Mouse (Mus musculus): ENCODE results near the gene Kcnj3. TPM values are rescaled to one million over a fixed set of nuclear protein-coding genes. Genes with fewer than 3 reads are reported as not detected.

Gene Kcnj3
- total RNA-seq, 2 experiments from 2014 or later: 0.15 to 0.25 TPM

- TF ChIP-seq CTCF (IDR thresholded peaks at IDR 0.05): no peak
- DNase-seq: no peak
- Histone ChIP-seq H3K4me3 (no peak overlapping the region), H3K27ac (no peak overlapping the region)
- intact Hi-C loops (cut with DNase I): no loop called here
Measured at GRCm38 (mm10) chr2:55547612-55548011, 111.8 kb downstream of the Kcnj3 start.

GRCm38 (mm10) chr2:55558368-55558985, 122.7 kb downstream of the Kcnj3 start:
- no peak for DNase-seq
- intact Hi-C loops (cut with DNase I): no loop called here
- no peak overlapping the region for H3K27ac ChIP-seq
- H3K4me3 ChIP-seq: no peak overlapping the region
- TF ChIP-seq CTCF (IDR thresholded peaks at IDR 0.05): no peak

GRCm38 (mm10) chr2:55569291-55569690, 133.5 kb downstream of the Kcnj3 start:
- no peak overlapping the region for H3K4me3 ChIP-seq
- intact Hi-C loops (cut with DNase I): no loop called here
- H3K27ac ChIP-seq: no peak overlapping the region
- TF ChIP-seq CTCF (IDR thresholded peaks at IDR 0.05): no peak
- DNase-seq: no peak

- no peak for TF ChIP-seq CTCF (IDR thresholded peaks at IDR 0.05)
- Histone ChIP-seq H3K27ac (no peak overlapping the region), H3K4me3 (no peak overlapping the region)
- intact Hi-C loops (cut with DNase I): no loop called here
- no peak for DNase-seq
Measured at GRCm38 (mm10) chr2:55571425-55571824, 135.7 kb downstream of the Kcnj3 start.

- no peak overlapping the region for H3K4me3 ChIP-seq
- TF ChIP-seq CTCF (IDR thresholded peaks at IDR 0.05): no peak
- no peak for DNase-seq
- intact Hi-C loops (cut with DNase I): no loop called here
- H3K27ac ChIP-seq: no peak overlapping the region
Measured at GRCm38 (mm10) chr2:55580286-55580685, 144.5 kb downstream of the Kcnj3 start.

GRCm38 (mm10) chr2:55591226-55591988, 155.6 kb downstream of the Kcnj3 start:
- no peak for DNase-seq
- intact Hi-C loops (cut with DNase I): no loop called here
- Histone ChIP-seq H3K4me3 (no peak overlapping the region), H3K27ac (no peak overlapping the region)
- TF ChIP-seq CTCF (IDR thresholded peaks at IDR 0.05): no peak

Measured in gastrocnemius, adult 2 months (tissue).